Mouse (Mus musculus) midbrain, embryonic 16.5 days (tissue): ENCODE measurements around the gene 4930512M02Rik. TPM values are rescaled to one million over a fixed set of nuclear protein-coding genes. Genes with fewer than 3 reads are reported as not detected.

Experiments
- ATAC-seq: fragments of 200-750 bp; cut with Nextera tagmentation; 2 replicates; pipeline ENCODE4 v1.8.0; 2017; ENCODE audit warnings: moderate TSS enrichment
- H3K27ac ChIP-seq: fragments of 300-500 bp; sonication (generic); 2 replicates; pipeline ENCODE4 v1.5.1; 2014; ENCODE audit warnings: mild to moderate bottlenecking, low read length, mixed read lengths
- H3K27me3 ChIP-seq: fragments of 300-500 bp; sonication (generic); 2 replicates; pipeline ENCODE4 v1.6.1; 2014; ENCODE audit warnings: low read depth, low read length, mixed read lengths; ENCODE audit not compliant: control insufficient read depth, insufficient read depth
- H3K36me3 ChIP-seq: fragments of 300-500 bp; sonication (generic); 2 replicates; pipeline ENCODE4 v1.6.1; 2014; ENCODE audit warnings: mild to moderate bottlenecking, low read length, moderate library complexity, mixed read lengths; ENCODE audit not compliant: control insufficient read depth, insufficient read depth
- H3K4me1 ChIP-seq: fragments of 300-500 bp; sonication (generic); 2 replicates; pipeline ENCODE4 v1.6.1; 2014; ENCODE audit warnings: mild to moderate bottlenecking, low read length, mixed read lengths; ENCODE audit not compliant: control insufficient read depth, insufficient read depth
- H3K4me2 ChIP-seq: fragments of 300-500 bp; sonication (generic); 2 replicates; pipeline ENCODE4 v1.6.1; 2014; ENCODE audit warnings: mild to moderate bottlenecking, low read length, mixed read lengths
- H3K4me3 ChIP-seq: fragments of 300-500 bp; sonication (generic); 2 replicates; pipeline ENCODE4 v1.5.1; 2014; ENCODE audit warnings: low read depth, mild to moderate bottlenecking, low read length, moderate library complexity, mixed read lengths
- H3K9ac ChIP-seq: fragments of 300-500 bp; sonication (generic); 2 replicates; pipeline ENCODE4 v1.6.1; 2014; ENCODE audit warnings: low read depth, low read length, mixed read lengths
- H3K9me3 ChIP-seq: fragments of 300-500 bp; sonication (generic); replicated peaks from 2 replicates; pipeline ENCODE4 v1.6.1; 2014; ENCODE audit warnings: mild to moderate bottlenecking, low read length, mixed read lengths; ENCODE audit not compliant: control insufficient read depth, poor library complexity, severe bottlenecking
- WGBS: fragments of 180-500 bp; shearing (Covaris S2); extraction: QIAGEN DNeasy Blood & Tissue Kit; methylation state at CpG from one replicate; pipeline ENCODE4 v1.1.7; 2014; 5-methylcytosine and 5-hydroxymethylcytosine counted together
- polyA plus RNA-seq: library from polyadenylated mRNA; unstranded; fragments of >200 nt; fragmentation: Nextera tagmentation; extraction: Ambion mirVana; gene quantifications from 2 replicates; pipeline ENCODE4 v1.2.1, GENCODE M21; 2015

4930512M02Rik gene
- polyA plus RNA-seq, 1 experiment from 2014 or later = not detected

DNA sequence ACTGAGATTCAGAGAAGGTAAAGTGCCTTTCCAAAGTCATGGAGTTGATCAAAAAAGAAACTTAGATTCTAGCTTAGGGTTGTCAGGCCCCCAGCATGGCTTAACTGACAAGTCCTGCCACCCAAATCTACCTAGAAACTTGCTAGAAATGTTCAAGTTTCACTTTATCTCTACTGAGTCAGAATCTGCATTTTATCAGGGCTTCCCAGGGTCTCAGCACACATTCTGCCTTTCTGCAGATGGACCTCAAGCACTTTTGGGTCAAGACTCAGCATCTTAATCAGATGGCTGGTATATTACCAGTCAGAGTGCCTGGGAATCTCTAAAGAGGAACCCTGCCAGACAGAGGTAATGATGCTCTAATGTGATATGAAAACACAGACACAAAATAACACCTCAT is 56.9 kb downstream of the 4930512M02Rik start:
- H3K9ac ChIP-seq = no peak overlapping the region
- no peak overlapping the region for H3K4me3 ChIP-seq
- H3K27ac ChIP-seq = no peak overlapping the region
- no peak for ATAC-seq
- no peaks in the 10 kb centered on the region for H3K27me3 ChIP-seq
- H3K36me3 ChIP-seq = no peaks in the 10 kb centered on the region
- H3K9me3 ChIP-seq = no peaks in the 10 kb centered on the region
- no peak overlapping the region for H3K4me2 ChIP-seq
- H3K4me1 ChIP-seq = no peaks in the 10 kb centered on the region

DNA sequence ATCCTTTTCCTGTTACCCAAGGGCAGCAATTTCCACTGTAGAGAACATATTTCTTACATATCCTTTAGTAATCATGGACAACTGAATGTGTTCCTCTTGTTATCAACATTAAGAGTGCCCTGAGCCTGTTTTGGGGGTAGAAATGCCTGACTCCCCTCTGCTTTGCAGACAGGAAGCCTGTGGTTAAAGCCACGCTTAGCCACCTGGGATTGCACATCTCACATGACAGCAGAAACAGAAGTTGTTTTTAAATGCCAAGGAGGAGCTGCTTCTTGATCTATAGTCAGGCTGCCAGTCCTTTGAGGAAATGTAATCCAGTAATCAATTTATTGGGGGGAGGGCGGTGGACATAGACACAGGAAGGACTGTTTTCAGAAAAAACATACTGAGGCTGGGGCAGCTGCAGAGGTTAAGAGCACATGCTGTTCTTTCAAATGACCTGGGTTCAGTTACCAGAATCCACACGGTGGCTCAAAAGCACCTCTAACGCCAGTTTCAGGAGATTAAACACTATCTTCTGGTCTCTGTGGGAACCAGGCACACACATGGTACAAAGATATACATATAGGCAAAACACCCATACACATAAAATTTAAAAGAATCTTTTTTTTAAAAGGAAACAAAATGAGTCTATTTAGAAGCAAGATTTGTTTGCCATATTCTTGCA is 58.0 kb downstream of the 4930512M02Rik start:
- no peaks in the 10 kb centered on the region for H3K27me3 ChIP-seq
- no peak overlapping the region for H3K9ac ChIP-seq
- no peak overlapping the region for H3K4me2 ChIP-seq
- H3K36me3 ChIP-seq = no peaks in the 10 kb centered on the region
- H3K4me1 ChIP-seq = no peaks in the 10 kb centered on the region
- no peak overlapping the region for H3K27ac ChIP-seq
- ATAC-seq = no peak
- H3K4me3 ChIP-seq = no peak overlapping the region
- 65% methylated on average over 4 of the region's 4 CpGs for WGBS
- no peaks in the 10 kb centered on the region for H3K9me3 ChIP-seq

DNA sequence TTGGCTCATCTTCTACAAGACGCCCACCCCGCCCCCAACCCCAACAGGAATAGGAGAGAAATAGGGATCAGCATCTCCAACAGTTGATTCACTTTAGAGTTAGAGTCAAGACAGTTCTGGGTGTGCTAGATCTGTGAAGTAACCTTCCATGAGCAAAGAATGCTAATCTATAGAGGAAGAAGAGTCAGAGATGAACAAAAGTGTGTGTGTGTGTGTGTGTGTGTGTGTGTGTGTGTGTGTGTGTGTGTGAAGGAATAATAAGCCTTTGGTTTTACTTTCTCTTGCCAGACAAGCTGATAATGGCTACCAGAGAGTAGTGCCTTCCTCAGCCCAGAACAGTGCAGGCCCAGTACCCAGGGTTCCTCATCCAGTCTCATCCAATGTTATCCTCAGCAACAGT is 59.6 kb downstream of the 4930512M02Rik start:
- H3K36me3 ChIP-seq = no peaks in the 10 kb centered on the region
- H3K4me2 ChIP-seq = no peak overlapping the region
- ATAC-seq = no peak
- no peak overlapping the region for H3K27ac ChIP-seq
- no peaks in the 10 kb centered on the region for H3K4me1 ChIP-seq
- H3K9ac ChIP-seq = no peak overlapping the region
- 98% methylated on average over 2 of the region's 2 CpGs for WGBS
- no peak overlapping the region for H3K4me3 ChIP-seq
- no peaks in the 10 kb centered on the region for H3K9me3 ChIP-seq
- no peaks in the 10 kb centered on the region for H3K27me3 ChIP-seq

DNA sequence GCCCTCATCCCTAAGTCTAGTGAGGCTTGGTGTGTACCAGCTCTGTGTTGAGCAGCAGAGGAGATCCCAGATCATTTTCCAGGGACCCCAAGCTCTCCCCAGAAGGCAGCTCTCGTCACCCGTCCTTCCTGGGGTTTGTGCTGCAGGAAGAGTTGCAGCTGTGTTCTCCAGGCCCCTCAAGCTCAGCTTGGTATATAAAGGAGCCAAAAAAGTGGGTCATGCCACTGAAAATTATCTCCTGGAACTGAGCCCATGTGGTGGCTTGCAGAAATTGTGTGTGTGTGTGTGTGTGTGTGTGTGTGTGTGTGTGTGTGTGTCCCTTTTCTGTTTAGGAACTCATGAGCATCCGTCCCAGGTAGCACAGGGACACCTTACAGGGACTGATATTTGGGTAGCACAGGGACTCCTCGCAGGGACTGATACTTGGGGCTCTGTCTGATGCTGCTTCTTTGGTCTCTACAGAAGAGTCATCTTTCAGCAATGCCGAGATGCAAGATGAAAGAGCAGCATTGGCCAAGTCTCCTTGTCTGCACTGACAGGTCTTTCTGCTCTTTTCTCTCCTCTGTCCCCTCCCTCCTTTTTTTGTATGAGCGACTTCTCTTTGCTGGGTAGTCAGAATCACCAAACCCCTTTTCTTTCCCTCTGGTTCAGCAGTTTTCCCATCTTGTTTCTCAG is 62.4 kb downstream of the 4930512M02Rik start:
- H3K4me3 ChIP-seq = no peak overlapping the region
- no peaks in the 10 kb centered on the region for H3K4me1 ChIP-seq
- H3K36me3 ChIP-seq = no peaks in the 10 kb centered on the region
- H3K27me3 ChIP-seq = no peaks in the 10 kb centered on the region
- H3K27ac ChIP-seq = no peak overlapping the region
- ATAC-seq = no peak
- H3K4me2 ChIP-seq = no peak overlapping the region
- 78% methylated on average over 6 of the region's 6 CpGs for WGBS
- no peaks in the 10 kb centered on the region for H3K9me3 ChIP-seq
- H3K9ac ChIP-seq = no peak overlapping the region

DNA sequence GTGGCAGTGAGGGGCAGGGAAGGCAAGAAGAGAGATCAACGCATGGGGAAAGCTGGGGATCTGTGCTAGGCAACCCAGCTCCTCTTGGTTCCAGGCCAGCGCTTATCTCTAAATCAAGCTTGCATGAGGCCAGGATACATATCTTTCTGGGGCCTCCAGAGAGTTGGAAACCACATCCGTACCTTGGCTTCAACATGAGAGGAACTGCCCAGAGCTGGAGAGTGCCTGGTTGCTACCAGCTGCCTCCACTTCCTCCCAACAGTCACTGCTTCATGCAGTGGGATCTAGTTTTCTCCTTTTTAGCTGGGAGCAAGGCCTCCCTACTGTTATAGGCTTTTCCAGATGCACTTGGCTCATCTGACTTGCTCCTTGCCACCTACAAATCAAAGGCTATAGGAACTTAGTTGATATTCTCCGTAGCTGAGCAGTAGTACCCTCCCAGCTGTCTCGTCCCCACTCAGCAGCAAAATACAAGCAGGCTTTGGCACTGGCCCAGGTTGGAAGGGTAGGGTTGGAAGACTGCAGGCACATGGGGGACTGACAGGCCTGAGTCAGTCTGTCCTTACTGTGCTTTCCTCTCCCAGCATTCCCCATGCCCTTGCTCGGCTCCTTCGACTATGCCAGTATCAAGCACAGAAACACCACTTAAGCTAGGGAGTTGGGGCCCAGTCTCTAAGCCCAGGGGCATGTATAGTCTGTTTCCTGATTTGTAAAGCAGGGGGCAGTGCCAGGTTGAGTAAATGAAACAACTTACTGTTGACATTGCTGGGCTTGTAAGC is 63.2 kb downstream of the 4930512M02Rik start:
- no peak overlapping the region for H3K27ac ChIP-seq
- no peaks in the 10 kb centered on the region for H3K9me3 ChIP-seq
- H3K4me3 ChIP-seq = no peak overlapping the region
- no peak for ATAC-seq
- no peak overlapping the region for H3K4me2 ChIP-seq
- H3K27me3 ChIP-seq = no peaks in the 10 kb centered on the region
- no peak overlapping the region for H3K9ac ChIP-seq
- WGBS = 87% methylated on average over 7 of the region's 7 CpGs
- no peaks in the 10 kb centered on the region for H3K4me1 ChIP-seq
- H3K36me3 ChIP-seq = no peaks in the 10 kb centered on the region

DNA sequence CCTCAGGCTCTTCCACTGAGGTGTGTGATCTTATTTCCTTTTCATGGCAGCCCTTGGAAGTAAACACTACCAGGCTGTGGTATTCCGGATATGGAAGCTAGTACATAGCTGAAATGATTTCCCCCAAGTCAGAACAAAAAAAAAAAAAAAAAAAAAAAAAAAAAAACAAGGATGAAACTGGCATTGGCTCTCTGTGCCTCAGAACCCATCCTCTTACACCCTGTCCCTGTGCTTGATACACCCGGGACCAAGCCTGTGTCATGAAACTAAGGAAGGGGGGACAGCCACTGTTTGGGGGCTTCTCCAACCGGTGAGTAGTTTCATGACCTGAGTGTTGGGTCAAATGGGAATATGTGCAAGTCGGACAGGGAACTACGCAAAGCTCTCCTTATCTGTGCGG is 66.5 kb downstream of the 4930512M02Rik start:
- Histone ChIP-seq H3K4me3 (no peak overlapping the region), H3K4me2 (no peak overlapping the region), H3K4me1 (no peaks in the 10 kb centered on the region), H3K9ac (no peak overlapping the region), H3K27me3 (no peaks in the 10 kb centered on the region), H3K9me3 (no peaks in the 10 kb centered on the region), H3K36me3 (no peaks in the 10 kb centered on the region), H3K27ac (no peak overlapping the region)
- ATAC-seq = no peak
- WGBS = 90% methylated on average over 6 of the region's 6 CpGs

DNA sequence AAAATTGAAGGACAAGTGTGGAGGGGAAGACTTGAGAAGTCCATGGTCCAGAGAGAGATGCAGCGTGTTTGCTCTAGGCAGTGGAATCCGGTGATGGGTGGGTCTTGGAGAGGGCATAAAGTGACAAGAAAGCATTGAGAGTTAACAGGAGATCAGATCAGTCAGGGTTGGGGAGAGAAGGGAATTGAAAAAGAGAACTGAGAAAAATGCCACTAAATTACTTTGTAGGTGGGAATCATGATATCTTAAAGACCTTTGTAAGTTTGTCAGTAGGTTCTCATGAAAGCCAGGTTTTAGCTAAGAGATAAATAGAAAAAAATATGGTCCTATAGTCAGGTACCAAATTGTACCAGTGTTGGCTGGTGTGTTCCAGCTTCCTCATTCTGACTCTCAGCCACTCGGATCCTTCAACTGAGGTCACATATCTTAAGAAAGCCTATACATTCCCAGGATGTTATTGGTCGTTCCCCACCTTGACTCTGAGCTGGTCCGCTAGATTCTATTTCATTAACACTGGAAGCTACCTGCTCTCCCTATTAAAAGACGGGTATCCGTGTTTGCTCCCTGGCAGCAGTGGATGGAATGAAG is 68.4 kb downstream of the 4930512M02Rik start:
- Histone ChIP-seq H3K9ac (no peak overlapping the region), H3K4me1 (no peaks in the 10 kb centered on the region), H3K27me3 (no peaks in the 10 kb centered on the region), H3K9me3 (no peaks in the 10 kb centered on the region), H3K36me3 (no peaks in the 10 kb centered on the region), H3K4me3 (no peak overlapping the region), H3K4me2 (no peak overlapping the region), H3K27ac (no peak overlapping the region)
- WGBS = 85% methylated on average over 7 of the region's 7 CpGs
- ATAC-seq = no peak

DNA sequence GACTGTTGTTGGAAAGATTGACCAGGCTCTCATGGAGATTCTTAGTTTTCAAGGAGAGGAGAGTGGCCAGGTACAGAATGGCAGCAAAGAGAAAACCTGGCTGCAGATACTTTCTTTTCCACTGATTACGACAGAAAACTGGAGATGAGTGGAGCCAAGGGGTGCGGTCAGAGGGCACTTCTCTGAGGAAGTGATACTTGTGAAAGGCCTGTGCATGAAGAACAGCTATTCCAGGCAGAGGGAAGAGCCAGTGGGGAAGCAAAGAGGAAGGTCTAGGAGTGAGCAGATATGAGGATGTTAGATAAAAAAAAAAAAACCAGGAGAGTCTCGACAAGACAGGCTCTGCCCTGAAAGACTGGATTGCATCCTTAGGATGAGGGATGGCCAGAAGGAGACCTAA is 69.0 kb downstream of the 4930512M02Rik start:
- no peaks in the 10 kb centered on the region for H3K27me3 ChIP-seq
- no peak overlapping the region for H3K4me2 ChIP-seq
- H3K9ac ChIP-seq = no peak overlapping the region
- no peak for ATAC-seq
- no peak overlapping the region for H3K4me3 ChIP-seq
- H3K27ac ChIP-seq = no peak overlapping the region
- no peaks in the 10 kb centered on the region for H3K9me3 ChIP-seq
- WGBS = 83% methylated on average over 3 of the region's 3 CpGs
- H3K4me1 ChIP-seq = no peaks in the 10 kb centered on the region
- H3K36me3 ChIP-seq = no peaks in the 10 kb centered on the region
